Mouse (Mus musculus) common myeloid progenitor, adult 5-6 weeks (primary cell): ENCODE data around the gene Gpatch4. TPM values are rescaled to one million over a fixed set of nuclear protein-coding genes. Genes with fewer than 3 reads are reported as not detected.

ENCODE experiments used
- ATAC-seq: replicated peaks from 2 replicates; pipeline ENCODE4 v1.8.0; 2016; ENCODE audit warnings: low read depth, mild to moderate bottlenecking, moderate TSS enrichment, inconsistent platforms; ENCODE audit not compliant: poor library complexity, severe bottlenecking
- total RNA-seq: library from RNA; stranded (forward); fragments of 200-1000, 187-1606 nt; gene quantifications from 2 replicates; pipeline ENCODE4 v1.2.3, GENCODE M21; 2017

Gene Gpatch4
- total RNA-seq, 1 experiment from 2014 or later: 65.8 TPM

GRCm38 (mm10) chr3:88030608-88031395 lies 12.1 kb upstream of the Gpatch4 start:
- peak; percentile 50 for ATAC-seq

- ATAC-seq: no peak
Measured at GRCm38 (mm10) chr3:88033506-88033905, 9.4 kb upstream of the Gpatch4 start.

GRCm38 (mm10) chr3:88035561-88036293 lies 7.2 kb upstream of the Gpatch4 start:
- ATAC-seq: no peak

- no peak for ATAC-seq
Measured at GRCm38 (mm10) chr3:88049532-88049931, 6.6 kb downstream of the Gpatch4 start.

- ATAC-seq: no peak
Measured at GRCm38 (mm10) chr3:88057030-88057429, 14.1 kb downstream of the Gpatch4 start.

GRCm38 (mm10) chr3:88057902-88058696 lies 15.2 kb downstream of the Gpatch4 start, which contains the start of gene Naxe:
Naxe (minus strand) TSS chr3:88058495.
- ATAC-seq: peak; percentile 90

- ATAC-seq: no peak
Measured at GRCm38 (mm10) chr3:88068386-88068785, 25.5 kb downstream of the Gpatch4 start.

- peak; percentile 91 for ATAC-seq
Measured at GRCm38 (mm10) chr3:88071783-88072182, 28.9 kb downstream of the Gpatch4 start.

- ATAC-seq: no peak
Measured at GRCm38 (mm10) chr3:88073631-88074030, 30.7 kb downstream of the Gpatch4 start.

GRCm38 (mm10) chr3:88074351-88074750 lies 31.4 kb downstream of the Gpatch4 start:
- no peak for ATAC-seq

- ATAC-seq: no peak
Measured at GRCm38 (mm10) chr3:88074766-88075165, 31.9 kb downstream of the Gpatch4 start.

GRCm38 (mm10) chr3:88077441-88077840 lies 34.5 kb downstream of the Gpatch4 start:
- no peak for ATAC-seq

- ATAC-seq: no peak
Measured at GRCm38 (mm10) chr3:88078204-88078603, 35.3 kb downstream of the Gpatch4 start, which contains the start of gene Ttc24. Ttc24 (minus strand) TSS chr3:88078304.

- peak; percentile 98 for ATAC-seq
Measured at GRCm38 (mm10) chr3:88081345-88082223, 38.7 kb downstream of the Gpatch4 start, which contains the start of gene Iqgap3. Iqgap3 (plus strand) TSS chr3:88081971.

- ATAC-seq: no peak
Measured at GRCm38 (mm10) chr3:88082224-88082618, 39.3 kb downstream of the Gpatch4 start.

GRCm38 (mm10) chr3:88082663-88083062 lies 39.8 kb downstream of the Gpatch4 start:
- peak; percentile 62 for ATAC-seq

- ATAC-seq: no peak
Measured at GRCm38 (mm10) chr3:88084001-88084400, 41.1 kb downstream of the Gpatch4 start.

GRCm38 (mm10) chr3:88085459-88085858 lies 42.6 kb downstream of the Gpatch4 start:
- ATAC-seq: no peak

- ATAC-seq: no peak
Measured at GRCm38 (mm10) chr3:88087688-88088087, 44.8 kb downstream of the Gpatch4 start.
